Comparison of ENCODE assay signal across 16 mouse cellular contexts in the genomic region with DNA sequence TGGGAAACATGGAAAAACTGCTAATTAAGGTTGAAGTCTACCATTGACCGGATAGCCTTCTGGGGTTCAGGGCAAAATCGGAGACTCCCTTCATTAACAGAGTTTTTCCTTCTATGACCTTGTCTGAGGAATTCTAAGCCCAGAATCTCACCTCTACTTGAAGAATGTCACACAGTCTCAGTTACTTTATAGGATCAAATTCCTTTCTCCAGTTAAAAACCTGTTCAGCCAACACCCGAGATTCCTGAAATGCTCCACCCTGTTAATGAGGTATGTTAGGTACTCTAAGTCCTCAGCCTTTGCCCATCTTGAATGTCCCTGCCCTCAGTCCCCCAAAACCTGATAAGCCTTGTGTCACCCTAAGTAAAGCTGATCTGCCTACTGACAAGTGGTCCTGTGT. TPM values are rescaled to one million over a fixed set of nuclear protein-coding genes. Genes with fewer than 3 reads are reported as not detected.
DNase-seq lines count a peak whose midpoint lies in the region; ATAC-seq lines count a peak whose summit lies in the region.
"Had no signal": no experiment of that assay in that cellular context is flagged by ENCODE, and none has a peak within 500 bp of the region (broad histone marks: within the 10 kb centered on the region; RNA-seq: fewer than 3 reads in every experiment).

No protein-coding gene starts in this region.

- ATAC-seq in midbrain, embryonic 12.5 days (ENCODE audit: low FRiP score, low read depth), result no peak

- no peaks in the 10 kb centered on the region for H3K9me3 ChIP-seq in hindbrain, embryonic 10.5 days
- no peaks in the 10 kb centered on the region for H3K9me3 ChIP-seq in midbrain, embryonic 12.5 days
- H3K9me3 ChIP-seq: embryonic facial prominence, embryonic 13.5 days; heart, embryonic 15.5 days had no signal

- DNase-seq in ES-CJ7 (ENCODE audit: low read depth, low spot score) (peak; percentile 71), R1 (ENCODE audit: low read depth, low spot score) (peak; percentile 91)
- DNase-seq in hindbrain, embryonic 10.5 days (ENCODE audit: low spot score), result no peak
- DNase-seq in Muller cell, postnatal 12 days (ENCODE audit: inconsistent ontology term), result no peak
- no peak for DNase-seq in urinary bladder, postnatal 36 days (ENCODE audit: low spot score in 2 of 2)
- DNase-seq in thymus, postnatal 14 days, result no peak
- DNase-seq: cerebellum, postnatal 25 days; gastrocnemius, adult 2 months; heart, adult 18-20 months; kidney, adult 9 months; kidney, postnatal 4 days; lung, adult 18-20 months had no signal

- no peak overlapping the region for H3K4me3 ChIP-seq in hindbrain, embryonic 10.5 days
- no peak overlapping the region for H3K4me3 ChIP-seq in midbrain, embryonic 12.5 days
- H3K4me3 ChIP-seq: embryonic facial prominence, embryonic 13.5 days; gastrocnemius, adult 2 months; heart, embryonic 15.5 days had no signal

- peaks cover 61% of the 10 kb centered on the region for H3K4me1 ChIP-seq in hindbrain, embryonic 10.5 days (replicated peaks)
- peaks cover 37% of the 10 kb centered on the region for H3K4me1 ChIP-seq in midbrain, embryonic 12.5 days

- H3K9ac ChIP-seq in midbrain, embryonic 12.5 days (replicated peaks), result no peak overlapping the region
- H3K9ac ChIP-seq: embryonic facial prominence, embryonic 13.5 days; heart, embryonic 15.5 days had no signal

- WGBS in hindbrain, embryonic 10.5 days, result 96% methylated on average over 3 of the region's 3 CpGs
- 95% methylated on average over 3 of the region's 3 CpGs for WGBS in midbrain, embryonic 12.5 days

- no peaks in the 10 kb centered on the region for H3K27me3 ChIP-seq in hindbrain, embryonic 10.5 days (ENCODE audit: insufficient read depth, poor library complexity, severe bottlenecking)
- no peaks in the 10 kb centered on the region; the same call in 1 of the 2 replicates for H3K27me3 ChIP-seq in midbrain, embryonic 12.5 days
- H3K27me3 ChIP-seq: embryonic facial prominence, embryonic 13.5 days; heart, embryonic 15.5 days had no signal

- H3K4me2 ChIP-seq in midbrain, embryonic 12.5 days (replicated peaks), result no peak overlapping the region
- H3K4me2 ChIP-seq: embryonic facial prominence, embryonic 13.5 days; heart, embryonic 15.5 days had no signal

- H3K36me3 ChIP-seq in hindbrain, embryonic 10.5 days, result no peaks in the 10 kb centered on the region
- no peaks in the 10 kb centered on the region for H3K36me3 ChIP-seq in midbrain, embryonic 12.5 days
- H3K36me3 ChIP-seq: embryonic facial prominence, embryonic 13.5 days; heart, embryonic 15.5 days had no signal

- H3K27ac ChIP-seq in hindbrain, embryonic 10.5 days, result peak overlapping the region; percentile 97
- H3K27ac ChIP-seq in midbrain, embryonic 12.5 days (replicated peaks), result peak overlapping the region; percentile 63
- H3K27ac ChIP-seq: embryonic facial prominence, embryonic 13.5 days; gastrocnemius, adult 2 months; heart, embryonic 15.5 days; macrophage had no signal

RNA-seq across cellular contexts. Expression of a gene that starts 11.0 kb away (rescaled TPM):
- polyA plus RNA-seq in hindbrain, embryonic 10.5 days (2016; fragmentation: Nextera tagmentation; extraction: Ambion mirVana), result 105 and 141 TPM in 2 replicates
- 186 and 195 TPM in 2 replicates for polyA plus RNA-seq in midbrain, embryonic 12.5 days (2016; fragmentation: Nextera tagmentation; extraction: Ambion mirVana)

Comparison
In these comparisons a context has a peak if more than half of its experiments do, and no peak if none do; other contexts are left out.
1. DNase-seq: peak in ES-CJ7 (single experiment) and R1 (single experiment); none in hindbrain, embryonic 10.5 days (single experiment), Muller cell, postnatal 12 days (single experiment), urinary bladder, postnatal 36 days (0 of 2) and thymus, postnatal 14 days (single experiment).